Mouse (Mus musculus) liver, embryonic 14.5 days (tissue): ENCODE measurements around the gene Churc1.

Experiments
- CTCF ChIP-seq: IDR thresholded peaks from 2 replicates; pipeline ENCODE4 v1.5.1; 2016; ENCODE audit warnings: antibody characterized with exemption, low read depth, control low read depth
- EP300 ChIP-seq: IDR thresholded peaks from 2 replicates; pipeline ENCODE4 v1.6.1; 2016; ENCODE audit warnings: antibody characterized with exemption, low read depth

DNA sequence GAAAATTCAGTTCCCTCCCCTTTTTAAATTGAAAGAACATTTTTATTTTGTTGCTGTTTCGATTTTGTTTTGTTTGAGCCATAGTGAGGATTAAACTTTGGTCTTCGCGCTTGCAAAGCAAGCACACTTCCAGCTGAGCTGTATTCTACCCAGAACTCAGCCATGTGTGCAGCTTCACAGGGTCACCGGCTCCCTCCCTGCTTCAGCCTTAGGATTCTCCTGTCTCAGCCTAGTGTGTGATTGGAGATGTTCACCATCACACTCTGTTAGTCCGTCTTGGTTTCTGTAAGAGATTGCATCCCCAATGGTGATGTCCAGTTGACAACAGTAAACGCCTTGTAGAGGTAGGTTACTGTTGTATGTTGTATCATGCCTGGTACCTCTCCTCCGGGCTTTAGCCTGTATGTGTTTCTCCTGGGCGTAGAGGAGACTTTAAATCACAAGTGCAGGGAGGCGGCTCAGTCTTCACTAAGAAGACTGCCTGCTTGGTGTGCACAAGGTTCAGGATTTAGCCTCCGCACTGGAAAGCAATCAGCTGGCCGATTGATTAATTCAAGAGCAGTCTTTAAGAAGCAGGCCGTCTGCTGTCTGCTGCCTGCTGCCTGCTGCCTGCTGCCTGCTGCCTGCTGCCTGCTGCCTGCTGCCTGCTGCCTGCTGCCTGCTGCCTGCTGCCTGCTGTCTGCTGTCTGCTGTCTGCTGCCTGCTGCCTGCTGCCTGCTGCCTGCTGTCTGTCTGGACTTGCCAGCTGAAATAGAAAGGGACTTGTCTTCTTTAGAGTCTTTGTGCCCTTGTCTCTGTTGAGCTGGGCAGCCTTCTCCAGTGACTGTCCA, 15.5 kb downstream of the Churc1 start:
- no peak for TF ChIP-seq CTCF
- no peak for TF ChIP-seq EP300
